Mouse (Mus musculus) brain, embryonic 14.5 days (tissue): ENCODE measurements around the gene F13b.

Source experiments
- CTCF ChIP-seq: fragments of 200-500 bp; IDR thresholded peaks from 2 replicates; pipeline ENCODE4 v1.5.1; 2012; ENCODE audit warnings: inconsistent platforms, mild to moderate bottlenecking, moderate library complexity, borderline replicate concordance; ENCODE audit not compliant: insufficient read depth, insufficient read length; ENCODE audit errors: extremely low read depth
- POLR2A ChIP-seq: fragments of 200-500 bp; IDR thresholded peaks from 2 replicates; pipeline ENCODE4 v1.6.1; 2012; ENCODE audit warnings: mild to moderate bottlenecking, inconsistent platforms, borderline replicate concordance; ENCODE audit not compliant: poor library complexity, insufficient read depth, insufficient read length, severe bottlenecking; ENCODE audit errors: extremely low read depth

DNA sequence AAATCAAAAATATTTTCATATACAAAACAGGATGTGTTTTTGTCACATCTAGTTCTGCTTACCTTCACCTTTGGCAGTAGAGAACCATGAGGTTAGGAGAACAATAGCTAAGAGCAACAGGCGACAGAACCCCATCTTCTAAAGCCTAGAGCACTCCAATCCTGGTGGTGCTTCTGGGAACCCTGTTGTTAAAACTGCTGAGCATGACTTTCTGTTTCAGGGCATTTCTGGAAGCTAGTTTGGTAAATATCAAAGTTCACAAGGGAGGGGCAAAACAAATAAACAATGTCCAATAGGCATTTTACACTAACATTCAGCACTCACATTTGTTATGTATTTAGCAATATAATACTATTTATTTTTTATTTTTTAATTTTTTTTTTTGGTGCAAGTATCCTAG lies 58.5 kb downstream of the F13b start, which contains the start of gene Cfhr1:
- TF ChIP-seq POLR2A: no peak
- TF ChIP-seq CTCF: no peak
